Mouse (Mus musculus): Measurements from ENCODE around the gene Snx13. TPM values are rescaled to one million over a fixed set of nuclear protein-coding genes. Genes with fewer than 3 reads are reported as not detected.

Gene Snx13
- polyA plus RNA-seq, 1 experiment from 2014 or later: 23.4 TPM

GRCm38 (mm10) chr12:35063697-35064468, 16.9 kb downstream of the Snx13 start:
- Histone ChIP-seq H3K4me1 (ENCODE audit: insufficient read depth) (no peaks in the 10 kb centered on the region), H3K4me3 (ENCODE audit: low read depth, low read length) (no peak overlapping the region), H3K27me3 (ENCODE audit: insufficient read depth, low read length) (no peaks in the 10 kb centered on the region), H3K36me3 (ENCODE audit: insufficient read depth) (no peaks in the 10 kb centered on the region), H3K27ac (ENCODE audit: low read depth) (no peak overlapping the region), H3K9me3 (ENCODE audit: low read depth, low read length) (no peaks in the 10 kb centered on the region), H3K4me2 (no peak overlapping the region), H3K9ac (no peak overlapping the region)
- WGBS: 57% methylated on average over 3 of the region's 3 CpGs
- DNase-seq (no peak), ATAC-seq (ENCODE audit: insufficient read depth) (no peak)
- no peak for TF ChIP-seq CTCF (IDR thresholded peaks at IDR 0.05; ENCODE audit: low read depth)

DNA sequence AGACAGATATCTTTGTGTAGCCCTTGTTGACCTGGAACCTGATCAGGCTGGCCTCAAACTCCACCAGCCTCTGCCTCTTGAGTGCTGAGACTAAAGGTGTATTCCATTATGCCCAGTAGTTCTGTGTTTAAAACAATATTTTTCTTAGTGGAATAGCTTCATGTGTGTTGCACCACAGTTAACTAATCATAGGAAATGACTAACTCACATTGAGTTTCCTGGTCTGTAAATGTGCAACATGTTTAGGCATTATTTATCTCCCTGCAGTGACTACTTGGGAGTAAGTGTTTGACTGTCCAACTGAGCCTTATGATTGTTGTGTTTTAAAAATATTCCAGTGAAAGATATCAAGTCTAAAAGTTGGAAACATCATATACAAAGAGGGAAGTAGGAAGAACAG, 20.6 kb downstream of the Snx13 start:
- Histone ChIP-seq H3K27me3 (ENCODE audit: insufficient read depth, low read length) (no peaks in the 10 kb centered on the region), H3K9me3 (ENCODE audit: low read depth, low read length) (no peaks in the 10 kb centered on the region), H3K9ac (no peak overlapping the region), H3K4me1 (ENCODE audit: insufficient read depth) (no peaks in the 10 kb centered on the region), H3K4me2 (no peak overlapping the region), H3K27ac (ENCODE audit: low read depth) (no peak overlapping the region), H3K36me3 (ENCODE audit: insufficient read depth) (no peaks in the 10 kb centered on the region), H3K4me3 (ENCODE audit: low read depth, low read length) (no peak overlapping the region)
- ATAC-seq (ENCODE audit: insufficient read depth) (no peak), DNase-seq (no peak)
- no peak for TF ChIP-seq CTCF (IDR thresholded peaks at IDR 0.05; ENCODE audit: low read depth)

DNA sequence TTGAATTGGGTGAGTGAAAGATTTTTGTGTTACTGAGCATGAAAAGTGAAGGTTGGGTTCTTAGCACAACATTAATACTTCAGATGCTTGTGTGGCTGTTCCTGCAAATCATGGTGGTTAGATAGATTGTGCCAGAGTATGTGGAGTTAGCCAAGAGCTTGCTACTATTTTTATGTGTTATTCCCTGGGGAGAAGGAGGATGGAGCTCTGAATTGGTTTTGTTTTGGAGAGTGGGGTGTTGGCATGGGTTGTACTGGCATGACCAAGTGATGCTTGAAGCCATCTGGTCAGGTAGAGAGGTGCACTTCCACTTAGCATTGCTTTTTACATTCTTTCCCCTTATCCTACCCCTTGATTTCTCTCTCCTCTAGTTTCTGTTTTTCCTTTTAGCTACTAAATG, 24.4 kb downstream of the Snx13 start:
- Histone ChIP-seq H3K27me3 (ENCODE audit: insufficient read depth, low read length) (no peaks in the 10 kb centered on the region), H3K4me2 (no peak overlapping the region), H3K9me3 (ENCODE audit: low read depth, low read length) (no peaks in the 10 kb centered on the region), H3K9ac (no peak overlapping the region), H3K4me1 (ENCODE audit: insufficient read depth) (no peaks in the 10 kb centered on the region), H3K27ac (ENCODE audit: low read depth) (no peak overlapping the region), H3K4me3 (ENCODE audit: low read depth, low read length) (no peak overlapping the region), H3K36me3 (ENCODE audit: insufficient read depth) (no peaks in the 10 kb centered on the region)
- TF ChIP-seq CTCF (IDR thresholded peaks at IDR 0.05; ENCODE audit: low read depth): no peak
- DNase-seq (no peak), ATAC-seq (ENCODE audit: insufficient read depth) (no peak)

GRCm38 (mm10) chr12:35072178-35072577, 25.2 kb downstream of the Snx13 start:
- Histone ChIP-seq H3K9me3 (ENCODE audit: low read depth, low read length) (no peaks in the 10 kb centered on the region), H3K36me3 (ENCODE audit: insufficient read depth) (no peaks in the 10 kb centered on the region), H3K27ac (ENCODE audit: low read depth) (no peak overlapping the region), H3K4me3 (ENCODE audit: low read depth, low read length) (no peak overlapping the region), H3K4me1 (ENCODE audit: insufficient read depth) (no peaks in the 10 kb centered on the region), H3K4me2 (no peak overlapping the region), H3K27me3 (ENCODE audit: insufficient read depth, low read length) (no peaks in the 10 kb centered on the region), H3K9ac (no peak overlapping the region)
- TF ChIP-seq CTCF (IDR thresholded peaks at IDR 0.05; ENCODE audit: low read depth): no peak
- no peak for DNase-seq
- no peak for ATAC-seq (ENCODE audit: insufficient read depth)

GRCm38 (mm10) chr12:35075993-35076392, 29.0 kb downstream of the Snx13 start:
- 77% methylated on average over 3 of the region's 3 CpGs for WGBS
- Histone ChIP-seq H3K4me1 (ENCODE audit: insufficient read depth) (no peaks in the 10 kb centered on the region), H3K4me2 (no peak overlapping the region), H3K9ac (no peak overlapping the region), H3K27ac (ENCODE audit: low read depth) (no peak overlapping the region), H3K9me3 (ENCODE audit: low read depth, low read length) (no peaks in the 10 kb centered on the region), H3K36me3 (ENCODE audit: insufficient read depth) (no peaks in the 10 kb centered on the region), H3K4me3 (ENCODE audit: low read depth, low read length) (no peak overlapping the region), H3K27me3 (ENCODE audit: insufficient read depth, low read length) (no peaks in the 10 kb centered on the region)
- no peak for TF ChIP-seq CTCF (IDR thresholded peaks at IDR 0.05; ENCODE audit: low read depth)
- DNase-seq: no peak
- ATAC-seq (ENCODE audit: insufficient read depth): no peak

DNA sequence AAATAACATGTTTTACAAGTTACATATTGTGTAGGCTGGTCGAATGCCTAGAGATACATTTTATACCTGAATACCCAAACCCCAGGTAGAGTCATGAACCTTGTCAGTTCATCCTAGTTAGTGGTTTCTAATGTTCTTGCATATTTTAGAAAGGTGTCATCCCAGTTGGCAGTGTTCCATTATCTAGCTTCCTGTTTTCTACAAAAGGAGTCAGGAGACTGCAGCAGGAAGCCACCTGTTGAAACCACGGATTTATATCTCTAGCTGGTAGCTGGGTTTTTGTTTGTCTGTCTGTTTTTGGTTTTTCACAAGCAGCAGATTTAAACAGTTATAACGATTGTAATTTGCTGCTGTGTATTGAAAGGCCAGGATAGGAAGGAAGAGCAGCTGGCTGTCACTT, 76.6 kb downstream of the Snx13 start:
- no peak overlapping the region for H3K4me3 ChIP-seq (ENCODE audit: low read depth, low read length)
- DNase-seq (no peak), ATAC-seq (ENCODE audit: insufficient read depth) (no peak)
- no peak for TF ChIP-seq CTCF (IDR thresholded peaks at IDR 0.05; ENCODE audit: low read depth)
- H3K27me3 ChIP-seq (ENCODE audit: insufficient read depth, low read length): no peaks in the 10 kb centered on the region
- H3K9me3 ChIP-seq (ENCODE audit: low read depth, low read length): no peaks in the 10 kb centered on the region
- H3K4me1 ChIP-seq (ENCODE audit: insufficient read depth): no peaks in the 10 kb centered on the region
- H3K36me3 ChIP-seq (ENCODE audit: insufficient read depth): peaks cover 18% of the 10 kb centered on the region; the same call in 1 of the 2 replicates
- H3K9ac ChIP-seq: no peak overlapping the region
- WGBS: 65% methylated on average over 3 of the region's 3 CpGs
- no peak overlapping the region for H3K27ac ChIP-seq (ENCODE audit: low read depth)
- no peak overlapping the region for H3K4me2 ChIP-seq

- no peak overlapping the region for H3K9ac ChIP-seq
- DNase-seq (peak; percentile 39), ATAC-seq (ENCODE audit: insufficient read depth) (no peak)
- H3K4me1 ChIP-seq (ENCODE audit: insufficient read depth): no peaks in the 10 kb centered on the region
- H3K4me3 ChIP-seq (ENCODE audit: low read depth, low read length): no peak overlapping the region
- H3K27me3 ChIP-seq (ENCODE audit: insufficient read depth, low read length): no peaks in the 10 kb centered on the region
- no peak overlapping the region for H3K4me2 ChIP-seq
- 50% methylated on average over 4 of the region's 4 CpGs for WGBS
- H3K27ac ChIP-seq (ENCODE audit: low read depth): no peak overlapping the region
- TF ChIP-seq CTCF (IDR thresholded peaks at IDR 0.05; ENCODE audit: low read depth): no peak
- H3K9me3 ChIP-seq (ENCODE audit: low read depth, low read length): no peaks in the 10 kb centered on the region
- no peaks in the 10 kb centered on the region for H3K36me3 ChIP-seq (ENCODE audit: insufficient read depth)
Measured at GRCm38 (mm10) chr12:35153186-35153585, 106.2 kb downstream of the Snx13 start.
